Mouse (Mus musculus): ENCODE data around the gene Ugt2a2.

DNA sequence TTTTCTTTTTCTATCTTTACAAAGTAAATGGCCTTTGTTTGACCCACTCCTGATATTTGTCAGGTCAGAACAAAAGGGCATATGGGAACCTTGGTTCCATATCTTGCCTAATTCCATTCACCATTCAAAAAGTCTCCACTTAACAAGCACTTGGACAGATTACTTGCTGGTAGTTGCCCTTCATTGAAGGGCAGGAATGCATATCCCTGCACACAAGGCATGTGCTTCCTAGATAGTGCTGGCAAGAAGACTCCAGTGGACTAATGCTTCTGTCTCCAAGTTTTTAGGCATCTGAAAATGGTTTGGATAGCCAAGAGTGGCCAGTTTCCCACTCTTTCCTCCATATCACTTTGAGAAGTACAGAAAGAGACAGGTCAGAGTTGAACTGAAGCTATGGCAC lies 17.3 kb upstream of the Ugt2a2 start:
- no peak for TF ChIP-seq POLR2A (IDR thresholded peaks at IDR 0.05; ENCODE audit: borderline replicate concordance, insufficient read depth, low read length)
- no peak for TF ChIP-seq CTCF (IDR thresholded peaks at IDR 0.05; ENCODE audit: borderline replicate concordance, insufficient read depth, low read depth, low read length)

All from cerebellum, adult 2 months (tissue).